Mouse (Mus musculus) cerebellum, adult 9-10 months (tissue): ENCODE results near the gene Gm10944.

Experiments used
- DNase-seq: peaks from one replicate; pipeline ENCODE4 v3.0.0; 2022

Gm10944 gene

DNA sequence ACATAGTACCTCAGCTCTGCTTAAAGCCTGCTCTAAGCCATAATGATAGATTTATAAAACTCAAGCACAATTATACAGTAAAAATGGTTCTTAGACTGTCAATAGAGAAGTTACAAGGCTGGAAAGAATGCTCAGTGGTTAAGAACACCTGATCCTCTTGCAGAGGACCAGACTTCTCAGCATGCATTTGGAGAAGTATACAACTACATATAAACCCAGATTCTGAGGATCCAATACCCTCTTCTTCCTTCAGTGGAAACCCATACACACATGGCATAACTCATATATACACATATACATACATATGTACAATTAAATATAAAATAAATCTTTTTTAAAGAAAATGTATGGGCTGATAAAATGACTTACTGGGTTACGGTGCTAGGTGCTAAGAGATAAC lies at the start of gene Gm10944:
Gm10944 (plus strand) TSS at position 301 of the 400 bp plus-strand sequence.
- no peak for DNase-seq

DNA sequence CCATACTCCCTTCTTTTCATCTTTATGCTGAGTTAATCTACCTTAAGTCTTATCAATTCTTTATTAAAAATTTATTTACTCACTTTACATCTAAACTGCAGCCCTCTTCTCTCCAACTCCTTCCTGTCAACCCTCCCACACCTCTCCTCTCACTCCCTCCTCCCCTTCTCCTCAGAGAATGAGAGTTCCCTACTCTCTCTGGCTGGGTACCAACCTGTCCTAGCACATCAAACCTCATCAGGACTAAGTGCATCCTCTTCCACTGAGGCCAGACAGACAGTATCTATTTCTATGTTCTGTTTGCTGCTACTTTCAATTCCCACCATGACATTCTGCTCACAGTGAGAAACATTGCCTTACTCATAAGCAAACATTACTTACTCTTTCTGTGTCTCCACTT lies 25.2 kb upstream of the Gm10944 start:
- no peak for DNase-seq

DNA sequence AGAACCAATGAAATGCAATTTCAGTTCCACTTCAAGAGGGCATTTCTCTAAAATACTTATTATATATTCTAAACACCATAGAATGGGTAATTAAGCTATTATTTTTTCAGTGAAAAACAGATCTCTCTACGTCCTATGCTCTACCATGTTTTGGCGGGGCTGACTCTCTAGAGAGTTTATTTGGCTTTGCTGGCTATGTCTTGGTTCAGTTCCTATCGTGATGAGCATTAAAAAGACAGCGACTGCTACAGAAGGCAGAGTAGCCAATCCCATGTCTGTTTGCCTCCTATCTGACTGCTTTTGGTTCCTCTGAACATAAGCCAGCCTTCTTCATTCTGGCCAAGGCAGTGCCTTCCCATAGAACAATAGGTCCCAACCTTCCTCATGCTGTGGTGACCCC lies 24.5 kb upstream of the Gm10944 start:
- peak; percentile 40 for DNase-seq

DNA sequence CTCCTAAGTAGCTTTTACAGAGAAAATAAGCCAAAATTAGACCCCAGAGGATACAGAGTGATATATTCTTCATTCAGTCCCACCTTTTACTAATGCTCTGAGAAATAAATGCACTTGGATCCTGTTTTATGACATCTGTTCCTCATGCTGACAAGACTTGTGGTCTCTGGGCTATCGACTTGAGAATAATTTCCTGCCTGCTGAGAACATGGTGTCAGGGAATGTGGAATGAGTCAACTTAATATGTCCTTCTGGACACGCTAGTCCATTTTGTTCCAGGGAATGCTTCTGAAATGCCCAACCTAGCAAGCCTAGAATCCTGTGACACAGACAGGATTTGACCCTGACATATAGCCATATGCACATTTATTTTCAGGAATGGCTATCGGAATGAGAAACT lies 22.0 kb upstream of the Gm10944 start:
- DNase-seq: peak; percentile 81

DNA sequence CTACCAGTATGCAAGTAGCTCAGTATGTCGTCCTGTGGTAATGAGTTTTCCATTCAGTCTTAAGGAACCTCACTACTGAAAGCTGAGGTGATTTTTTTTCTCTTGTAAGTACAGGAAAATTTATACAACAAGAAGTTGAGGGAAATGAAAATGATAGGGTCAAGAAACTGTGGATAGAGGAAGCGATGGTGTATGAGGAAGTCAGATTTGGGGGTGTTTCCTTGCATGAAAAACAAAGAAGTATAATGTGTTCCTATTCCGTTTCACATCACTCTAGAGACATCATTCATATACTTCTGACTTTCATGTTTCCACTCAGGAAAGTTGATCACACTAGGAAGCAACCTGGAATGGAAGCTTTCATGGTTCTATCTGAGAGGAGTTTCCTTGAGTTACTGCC lies 21.2 kb upstream of the Gm10944 start:
- no peak for DNase-seq

DNA sequence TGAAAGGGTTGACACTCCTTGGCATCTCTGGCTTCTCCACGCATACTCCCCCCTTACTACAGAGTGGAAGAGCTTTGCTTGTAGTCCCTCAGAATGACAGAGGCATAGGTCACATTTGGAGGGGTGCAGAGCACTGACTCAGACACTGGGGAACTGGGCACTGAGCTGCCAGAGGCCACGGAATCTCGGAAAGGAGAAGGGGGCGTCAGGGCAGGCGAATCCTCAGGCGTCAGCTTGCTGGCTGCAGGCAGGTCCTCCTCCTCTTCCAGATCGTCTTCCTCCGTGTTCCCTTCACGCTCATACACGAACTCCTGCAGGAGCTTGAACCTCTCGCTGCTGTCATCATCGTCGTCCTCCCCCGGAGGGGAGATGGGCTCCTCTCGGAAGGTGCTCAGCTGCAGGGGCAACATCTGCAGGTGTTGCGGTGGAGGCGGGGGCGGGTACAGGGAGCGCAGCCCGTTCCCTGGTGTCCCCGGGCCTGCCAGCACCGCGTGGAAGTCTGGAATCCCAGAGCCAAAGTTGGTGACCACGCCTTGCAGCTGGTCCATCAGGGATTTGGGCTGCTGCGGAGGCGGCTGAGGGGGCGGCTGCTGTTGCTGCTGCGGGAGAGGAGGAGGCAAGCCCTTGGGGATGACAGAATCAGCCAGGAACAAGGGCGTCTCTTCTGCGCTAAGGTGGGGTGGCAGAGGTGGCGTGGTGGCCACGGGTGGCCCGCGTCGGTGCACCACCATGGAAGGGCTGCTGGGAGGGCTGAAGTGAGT lies 7.9 kb downstream of the Gm10944 start:
- DNase-seq: no peak

DNA sequence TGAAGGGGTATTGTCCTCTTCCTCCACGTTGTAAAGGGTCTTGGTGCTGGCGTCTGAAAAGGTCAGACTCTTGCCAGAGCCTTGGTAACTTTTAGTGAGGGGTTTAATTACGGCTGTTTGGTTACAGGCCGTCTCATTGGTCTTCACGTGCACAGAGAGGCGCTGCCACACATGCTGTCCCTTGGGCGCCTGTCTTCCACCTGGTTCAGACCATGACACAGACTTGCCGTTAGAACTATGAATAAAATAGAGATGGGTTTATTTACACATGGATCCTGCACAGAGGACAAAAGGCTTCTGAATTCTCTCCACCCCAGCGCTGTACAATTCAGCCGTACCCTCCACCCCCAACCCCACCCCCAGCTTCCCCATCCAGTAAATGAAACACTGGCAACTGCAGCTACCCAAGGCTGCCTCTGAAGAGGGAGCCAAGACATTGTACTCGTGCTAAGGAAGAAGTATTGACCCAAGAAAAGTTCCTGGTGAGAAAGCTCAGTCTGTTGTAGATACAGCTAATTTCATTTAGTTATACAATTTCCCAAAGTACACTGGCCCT lies 8.6 kb downstream of the Gm10944 start:
- no peak for DNase-seq

DNA sequence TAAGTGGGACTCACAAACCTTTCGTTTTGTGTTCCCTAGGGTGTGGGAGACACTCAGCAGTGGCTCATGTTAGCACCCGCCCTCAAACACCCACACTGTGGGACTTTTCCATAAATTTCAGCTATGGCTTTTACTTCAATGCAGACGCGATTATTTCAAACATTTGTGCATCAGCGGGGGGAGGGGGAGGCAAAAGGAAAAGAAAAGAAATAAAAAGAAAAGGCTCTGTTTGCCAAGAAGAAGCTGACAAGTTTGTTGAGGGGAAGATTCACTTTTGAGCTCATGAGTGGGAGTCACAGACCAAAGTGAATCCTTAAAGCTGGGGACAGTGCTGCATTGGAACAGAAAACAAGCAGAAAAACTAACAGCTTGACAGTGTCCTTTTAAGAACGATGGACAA lies 16.3 kb downstream of the Gm10944 start:
- DNase-seq: no peak

DNA sequence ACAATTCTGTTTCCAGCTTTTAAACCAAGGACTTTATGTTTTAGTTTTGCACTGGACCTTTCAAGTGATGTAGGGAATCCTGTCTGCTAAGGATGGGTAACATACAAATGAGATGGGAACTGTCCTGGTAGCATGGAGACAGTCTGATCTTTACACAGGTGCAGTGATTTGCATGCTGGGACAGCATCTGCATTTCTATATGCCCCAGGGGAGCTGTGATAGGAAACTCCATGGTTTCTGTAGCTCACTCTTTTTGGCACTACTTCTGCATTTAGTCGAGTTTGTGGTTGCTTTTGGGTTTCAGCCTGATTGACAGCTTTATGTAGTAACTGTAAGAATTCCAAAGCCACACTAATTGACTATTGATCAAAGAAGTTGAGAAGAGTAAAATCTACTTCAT lies 19.8 kb downstream of the Gm10944 start:
- no peak for DNase-seq

DNA sequence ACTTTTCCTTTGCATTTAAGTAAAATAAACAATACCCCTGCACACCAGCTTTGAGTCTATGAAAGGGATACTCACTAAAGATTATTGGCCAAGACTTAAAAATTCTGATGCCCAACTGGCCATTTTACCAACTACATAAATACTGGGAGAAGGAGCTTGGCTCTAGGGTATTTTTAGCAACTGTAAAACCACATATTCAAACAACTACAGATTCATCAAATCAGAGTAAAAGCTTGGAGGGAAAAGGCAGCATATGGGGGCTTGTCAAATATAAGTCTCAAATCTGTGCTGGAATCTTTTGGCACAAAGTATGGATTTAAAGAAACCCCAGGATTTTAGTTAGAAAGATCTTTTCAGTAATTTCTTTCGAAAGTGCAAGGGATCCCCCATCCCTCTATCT lies 20.2 kb downstream of the Gm10944 start:
- no peak for DNase-seq

DNA sequence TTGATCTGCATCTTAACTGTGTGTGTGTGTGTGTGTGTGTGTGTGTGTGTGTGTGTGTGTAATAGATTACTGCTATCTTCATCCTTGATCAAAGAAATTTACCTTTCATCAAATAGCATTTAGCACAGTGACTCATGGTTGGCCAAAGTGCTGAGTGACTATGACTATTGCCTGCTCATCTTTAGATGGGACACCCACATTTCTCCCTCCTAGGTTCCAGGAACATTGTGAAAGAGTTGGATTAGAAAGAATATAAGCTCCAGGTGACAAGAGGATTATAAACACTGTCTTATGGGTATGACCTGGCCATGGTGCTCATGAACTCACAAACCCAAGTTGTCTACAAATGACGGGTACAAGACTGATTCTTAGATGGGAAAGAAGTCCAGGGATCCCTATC lies 26.9 kb downstream of the Gm10944 start:
- DNase-seq: no peak

DNA sequence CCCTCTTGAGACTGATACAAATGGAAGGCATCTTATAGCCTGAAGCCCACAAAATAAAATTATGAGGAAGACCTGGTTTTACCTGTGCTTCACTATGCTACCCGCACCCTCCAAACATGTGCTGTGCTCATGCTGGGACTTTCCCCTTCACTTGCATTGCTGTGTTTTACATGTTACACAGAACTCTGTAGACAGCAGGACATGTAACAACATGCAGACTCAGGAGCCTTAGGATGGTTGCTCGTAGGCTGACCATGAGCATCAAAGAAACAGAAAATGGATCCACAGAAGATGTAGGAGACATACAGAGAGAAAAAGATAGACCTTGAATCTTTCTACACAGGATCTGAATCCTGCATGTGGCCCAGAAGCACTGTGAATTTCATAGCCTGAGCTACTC lies 29.2 kb downstream of the Gm10944 start:
- DNase-seq: peak; percentile 55

DNA sequence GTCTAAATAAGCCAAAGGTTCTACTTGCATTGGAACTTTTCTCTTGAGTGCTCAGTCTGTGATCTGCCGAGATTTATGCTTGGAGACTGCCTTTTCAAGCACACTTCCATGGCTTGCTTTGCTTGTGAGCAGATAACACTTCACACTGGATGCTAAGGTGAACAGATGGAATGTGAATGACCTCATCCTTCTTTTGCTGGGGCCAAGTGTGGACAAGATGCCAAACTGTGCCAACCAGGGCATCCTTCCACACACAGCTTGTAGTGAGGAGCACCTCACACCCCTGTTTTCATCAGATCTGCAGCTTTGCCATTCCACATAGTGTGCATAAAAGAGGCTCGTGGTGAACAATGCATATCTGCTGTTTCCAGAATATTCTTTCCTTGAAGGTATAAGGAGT lies 29.7 kb downstream of the Gm10944 start:
- DNase-seq: peak; percentile 95

DNA sequence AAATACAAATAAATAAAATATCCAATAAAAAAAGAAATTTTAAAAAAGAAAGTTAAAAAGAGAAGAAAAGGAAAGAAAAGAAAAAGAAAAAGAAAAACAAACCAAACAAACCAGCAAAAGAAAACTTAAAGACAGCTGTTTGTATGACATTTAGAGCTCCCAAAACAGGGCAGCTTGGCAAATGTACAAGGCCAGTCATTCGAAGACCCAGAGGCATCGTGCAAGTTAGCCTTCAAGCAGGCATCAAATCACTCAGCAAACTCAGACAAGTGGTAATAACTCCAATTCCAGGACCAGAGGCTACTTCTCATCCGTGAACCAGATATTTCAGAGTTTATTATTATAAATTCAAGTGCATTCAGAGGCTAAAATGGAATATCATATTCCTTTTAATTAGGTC lies 45.4 kb downstream of the Gm10944 start:
- no peak for DNase-seq
